Mouse (Mus musculus): ENCODE measurements around the gene Srsf11.

The Srsf11 gene

GRCm38 (mm10) chr3:158036329-158036988, at the start of gene Srsf11, which contains the start of gene Lrrc40:
Gene Srsf11 (minus strand): TSS chr3:158036639.
Gene Lrrc40 (plus strand): TSS chr3:158036662.
- DNase-seq (ENCODE audit: low read depth, low spot score) = peak; percentile 98

- DNase-seq (ENCODE audit: low read depth, low spot score) = no peak
These were observed 41.4 kb upstream of the Srsf11 start for GRCm38 (mm10) chr3:158077828-158078227.

- no peak for DNase-seq (ENCODE audit: low read depth, low spot score)
These were observed 40.9 kb upstream of the Srsf11 start for GRCm38 (mm10) chr3:158077380-158077772.

- peak; percentile 55 for DNase-seq (ENCODE audit: low read depth, low spot score)
These were observed 40.4 kb upstream of the Srsf11 start for GRCm38 (mm10) chr3:158076685-158077379.

- no peak for DNase-seq (ENCODE audit: low read depth, low spot score)
These were observed 38.6 kb upstream of the Srsf11 start for GRCm38 (mm10) chr3:158075004-158075403.

GRCm38 (mm10) chr3:158068613-158069263, 32.3 kb upstream of the Srsf11 start:
- DNase-seq (ENCODE audit: low read depth, low spot score) = peak; percentile 65

GRCm38 (mm10) chr3:158067916-158068315, 31.5 kb upstream of the Srsf11 start:
- DNase-seq (ENCODE audit: low read depth, low spot score) = no peak

GRCm38 (mm10) chr3:158065256-158065655, 28.8 kb upstream of the Srsf11 start:
- no peak for DNase-seq (ENCODE audit: low read depth, low spot score)

- no peak for DNase-seq (ENCODE audit: low read depth, low spot score)
These were observed 25.5 kb upstream of the Srsf11 start for GRCm38 (mm10) chr3:158061811-158062523.

- no peak for DNase-seq (ENCODE audit: low read depth, low spot score)
These were observed 24.3 kb upstream of the Srsf11 start for GRCm38 (mm10) chr3:158060621-158061291.

GRCm38 (mm10) chr3:158049508-158049907, 13.1 kb upstream of the Srsf11 start:
- no peak for DNase-seq (ENCODE audit: low read depth, low spot score)

GRCm38 (mm10) chr3:158040755-158041154, 4.3 kb upstream of the Srsf11 start:
- no peak for DNase-seq (ENCODE audit: low read depth, low spot score)

GRCm38 (mm10) chr3:158038106-158038505, 1.7 kb upstream of the Srsf11 start:
- DNase-seq (ENCODE audit: low read depth, low spot score) = no peak

- DNase-seq (ENCODE audit: low read depth, low spot score) = no peak
These were observed 573 bp downstream of the Srsf11 start for GRCm38 (mm10) chr3:158035866-158036265.

GRCm38 (mm10) chr3:158032106-158032505, 4.3 kb downstream of the Srsf11 start:
- no peak for DNase-seq (ENCODE audit: low read depth, low spot score)

GRCm38 (mm10) chr3:158031371-158031925, 5.0 kb downstream of the Srsf11 start:
- DNase-seq (ENCODE audit: low read depth, low spot score) = peak; percentile 96

GRCm38 (mm10) chr3:158009762-158010320, 26.6 kb downstream of the Srsf11 start:
- no peak for DNase-seq (ENCODE audit: low read depth, low spot score)

- DNase-seq (ENCODE audit: low read depth, low spot score) = no peak
These were observed 27.8 kb downstream of the Srsf11 start for GRCm38 (mm10) chr3:158008647-158009046.

- DNase-seq (ENCODE audit: low read depth, low spot score) = no peak
These were observed 37.6 kb downstream of the Srsf11 start for GRCm38 (mm10) chr3:157998742-157999369.

GRCm38 (mm10) chr3:157995726-157996125, 40.7 kb downstream of the Srsf11 start:
- no peak for DNase-seq (ENCODE audit: low read depth, low spot score)

Data from ZHBTc4 (cell line).